Mouse (Mus musculus): ENCODE results near the gene Samd10. TPM values are rescaled to one million over a fixed set of nuclear protein-coding genes. Genes with fewer than 3 reads are reported as not detected.

Gene Samd10
- polyA plus RNA-seq, 1 experiment from 2014 or later, result 176 TPM

GRCm38 (mm10) chr2:181571941-181572670, 26.9 kb downstream of the Samd10 start:
- Histone ChIP-seq H3K4me1 (replicated peaks) (peaks cover 1% of the 10 kb centered on the region; the same call in 1 of the 2 replicates), H3K27me3 (no peaks in the 10 kb centered on the region), H3K4me3 (replicated peaks) (no peak overlapping the region), H3K9me3 (no peaks in the 10 kb centered on the region), H3K27ac (no peak overlapping the region), H3K36me3 (peaks cover 39% of the 10 kb centered on the region), H3K9ac (replicated peaks) (no peak overlapping the region), H3K4me2 (replicated peaks) (no peak overlapping the region)
- 91% methylated on average over 11 of the region's 11 CpGs for WGBS
- ATAC-seq, result no peak

DNA sequence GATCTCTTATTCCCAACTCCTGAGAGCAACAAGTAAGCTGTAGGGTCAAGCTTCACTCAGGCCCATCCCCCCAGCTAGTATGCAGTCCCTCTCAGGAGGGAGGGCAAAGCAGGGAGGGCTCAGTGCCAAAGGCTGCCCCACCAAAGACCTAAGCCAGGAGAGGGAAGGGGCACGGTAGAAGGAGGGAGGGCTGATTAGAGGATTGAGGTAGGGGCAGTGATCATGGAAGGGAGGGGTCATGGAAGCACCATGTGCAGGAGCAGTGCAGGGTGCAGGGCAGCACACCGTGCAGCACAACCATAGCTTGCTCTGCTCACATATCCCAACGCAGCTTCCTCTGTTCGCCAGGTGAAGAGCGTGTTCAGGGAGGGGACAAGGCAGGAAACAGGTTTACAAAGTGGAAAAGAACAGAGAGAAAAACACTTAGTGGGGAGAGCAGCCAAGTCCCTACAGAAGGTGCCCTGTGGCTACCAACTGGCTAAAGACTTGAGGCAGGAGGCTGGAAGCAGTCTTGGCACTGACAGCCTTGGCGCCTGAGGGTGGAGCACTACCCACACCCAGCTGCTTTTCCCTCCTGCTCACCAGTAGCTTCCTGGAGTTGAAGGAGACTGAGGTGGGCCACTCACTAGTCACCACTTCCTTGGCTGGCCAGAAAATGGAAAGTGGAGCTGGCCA, 28.0 kb downstream of the Samd10 start:
- Histone ChIP-seq H3K36me3 (peaks cover 39% of the 10 kb centered on the region), H3K4me3 (replicated peaks) (no peak overlapping the region), H3K4me1 (replicated peaks) (no peaks in the 10 kb centered on the region), H3K9me3 (0 out of 2 replicates have a peak, but pooled peaks cover under 1% of the 10 kb centered on the region), H3K27ac (no peak overlapping the region), H3K27me3 (no peaks in the 10 kb centered on the region), H3K9ac (replicated peaks) (no peak overlapping the region), H3K4me2 (replicated peaks) (no peak overlapping the region)
- WGBS, result 73% methylated on average over 6 of the region's 6 CpGs
- no peak for ATAC-seq

DNA sequence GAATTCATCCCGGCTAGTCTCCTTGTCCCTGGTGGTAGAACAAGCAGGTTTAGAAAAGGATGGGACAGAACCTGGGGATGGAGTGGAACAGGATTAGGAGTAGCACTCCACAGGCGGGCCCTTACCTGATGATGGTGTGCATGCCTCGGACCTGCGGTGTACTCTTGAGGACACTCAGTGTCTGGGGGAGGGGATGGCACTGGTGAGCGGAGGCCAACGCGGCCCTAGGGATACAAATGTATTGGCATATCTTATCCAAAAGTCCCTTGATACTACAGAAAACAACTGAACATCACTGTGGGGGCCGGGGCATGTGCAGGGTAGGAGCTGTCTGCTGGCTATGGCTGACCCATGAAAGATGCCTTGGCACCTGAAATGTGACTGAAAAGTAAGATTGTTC, 28.6 kb downstream of the Samd10 start:
- WGBS, result 93% methylated on average over 8 of the region's 8 CpGs
- H3K27me3 ChIP-seq, result no peaks in the 10 kb centered on the region
- H3K36me3 ChIP-seq, result peaks cover 39% of the 10 kb centered on the region
- ATAC-seq, result no peak
- no peaks in the 10 kb centered on the region for H3K4me1 ChIP-seq (replicated peaks)
- no peak overlapping the region for H3K9ac ChIP-seq (replicated peaks)
- no peak overlapping the region for H3K4me2 ChIP-seq (replicated peaks)
- 0 out of 2 replicates have a peak, but pooled peaks cover 6% of the 10 kb centered on the region for H3K9me3 ChIP-seq
- H3K27ac ChIP-seq, result no peak overlapping the region
- no peak overlapping the region for H3K4me3 ChIP-seq (replicated peaks)

- no peak overlapping the region for H3K9ac ChIP-seq (replicated peaks)
- 95% methylated on average over 10 of the region's 10 CpGs for WGBS
- ATAC-seq, result 0 out of 2 replicates have a peak, but pooled peaks have one; percentile 40
- no peaks in the 10 kb centered on the region for H3K4me1 ChIP-seq (replicated peaks)
- peaks cover 38% of the 10 kb centered on the region for H3K36me3 ChIP-seq
- 0 out of 2 replicates have a peak, but pooled peaks cover 6% of the 10 kb centered on the region for H3K9me3 ChIP-seq
- no peak overlapping the region for H3K27ac ChIP-seq
- H3K27me3 ChIP-seq, result no peaks in the 10 kb centered on the region
- H3K4me2 ChIP-seq (replicated peaks), result no peak overlapping the region
- no peak overlapping the region for H3K4me3 ChIP-seq (replicated peaks)
These were observed 29.2 kb downstream of the Samd10 start for GRCm38 (mm10) chr2:181569856-181570255.

- Histone ChIP-seq H3K9ac (replicated peaks) (no peak overlapping the region), H3K4me1 (replicated peaks) (no peaks in the 10 kb centered on the region), H3K27ac (no peak overlapping the region), H3K36me3 (peaks cover 24% of the 10 kb centered on the region), H3K27me3 (no peaks in the 10 kb centered on the region), H3K9me3 (0 out of 2 replicates have a peak, but pooled peaks cover 6% of the 10 kb centered on the region), H3K4me2 (replicated peaks) (no peak overlapping the region), H3K4me3 (replicated peaks) (no peak overlapping the region)
- no peak for ATAC-seq
- WGBS, result 81% methylated on average over 7 of the region's 7 CpGs
These were observed 30.6 kb downstream of the Samd10 start for GRCm38 (mm10) chr2:181568272-181569008.

- no peak for ATAC-seq
- Histone ChIP-seq H3K4me1 (replicated peaks) (no peaks in the 10 kb centered on the region), H3K36me3 (peaks cover 14% of the 10 kb centered on the region), H3K9ac (replicated peaks) (no peak overlapping the region), H3K27me3 (no peaks in the 10 kb centered on the region), H3K4me2 (replicated peaks) (no peak overlapping the region), H3K4me3 (replicated peaks) (no peak overlapping the region), H3K9me3 (0 out of 2 replicates have a peak, but pooled peaks cover 6% of the 10 kb centered on the region), H3K27ac (no peak overlapping the region)
- WGBS, result 85% methylated on average over 3 of the region's 3 CpGs
These were observed 31.7 kb downstream of the Samd10 start for GRCm38 (mm10) chr2:181567338-181567737.

DNA sequence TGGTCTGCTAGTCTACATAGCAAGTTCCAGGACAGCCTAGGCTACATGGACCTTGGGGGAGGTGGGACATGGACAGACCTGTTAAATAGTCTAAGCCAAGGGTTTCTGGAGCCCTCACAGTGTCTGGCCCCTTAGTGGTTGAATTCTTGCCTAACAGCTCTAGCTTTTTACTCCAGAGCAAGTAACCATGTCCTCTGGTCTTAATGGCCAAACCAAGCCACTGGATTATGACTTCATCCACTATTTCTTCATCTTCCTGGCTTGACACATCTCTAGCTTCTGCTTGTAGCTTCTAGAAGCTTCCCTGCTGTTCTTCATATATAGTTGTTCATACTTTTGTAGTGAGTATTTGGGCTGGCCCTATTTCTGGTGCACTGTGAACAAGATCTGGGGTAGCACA, 45.2 kb downstream of the Samd10 start:
- Histone ChIP-seq H3K9ac (replicated peaks) (no peak overlapping the region), H3K27me3 (no peaks in the 10 kb centered on the region), H3K36me3 (peaks cover 54% of the 10 kb centered on the region), H3K4me3 (replicated peaks) (no peak overlapping the region), H3K4me2 (replicated peaks) (no peak overlapping the region), H3K4me1 (replicated peaks) (no peaks in the 10 kb centered on the region), H3K27ac (no peak overlapping the region), H3K9me3 (no peaks in the 10 kb centered on the region)
- ATAC-seq, result no peak

DNA sequence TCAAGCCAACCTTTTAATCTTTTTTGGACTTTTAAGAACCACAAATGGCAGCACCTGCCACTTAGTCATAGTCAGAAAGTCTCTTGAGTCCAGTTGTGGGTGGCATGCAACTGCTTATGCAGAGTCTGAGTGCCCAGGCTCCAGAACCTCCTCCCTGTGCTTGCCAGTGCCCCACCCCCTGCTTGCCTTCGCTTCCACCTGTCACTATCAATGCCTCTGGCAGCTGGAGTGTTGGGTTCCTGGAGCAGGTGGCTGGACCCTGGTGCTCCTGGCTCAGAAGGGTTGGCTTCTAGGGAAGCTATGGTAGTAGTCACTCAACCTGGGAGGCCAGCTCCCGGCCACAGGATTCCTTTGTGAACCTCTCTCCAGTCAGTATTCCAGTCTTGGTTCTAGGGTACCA, 48.8 kb downstream of the Samd10 start:
- no peak for ATAC-seq
- peaks cover 84% of the 10 kb centered on the region for H3K36me3 ChIP-seq

GRCm38 (mm10) chr2:181548682-181549081, 50.3 kb downstream of the Samd10 start:
- Histone ChIP-seq H3K9me3 (no peaks in the 10 kb centered on the region), H3K27me3 (no peaks in the 10 kb centered on the region), H3K27ac (no peak overlapping the region), H3K9ac (replicated peaks) (no peak overlapping the region), H3K4me1 (replicated peaks) (no peaks in the 10 kb centered on the region), H3K4me2 (replicated peaks) (no peak overlapping the region), H3K4me3 (replicated peaks) (no peak overlapping the region), H3K36me3 (peaks cover 78% of the 10 kb centered on the region)
- no peak for ATAC-seq
- 95% methylated on average over 5 of the region's 5 CpGs for WGBS

More for the DNA sequence above, 48.8 kb downstream of the Samd10 start:
- H3K4me1 ChIP-seq (replicated peaks), result no peaks in the 10 kb centered on the region
- no peak overlapping the region for H3K9ac ChIP-seq (replicated peaks)
- no peaks in the 10 kb centered on the region for H3K9me3 ChIP-seq
- WGBS, result 92% methylated on average over 2 of the region's 2 CpGs
- H3K27me3 ChIP-seq, result no peaks in the 10 kb centered on the region
- no peak overlapping the region for H3K4me2 ChIP-seq (replicated peaks)
- no peak overlapping the region for H3K4me3 ChIP-seq (replicated peaks)
- H3K27ac ChIP-seq, result no peak overlapping the region

- 79% methylated on average over 1 of the region's 1 CpGs for WGBS
- Histone ChIP-seq H3K4me2 (replicated peaks) (no peak overlapping the region), H3K9ac (replicated peaks) (no peak overlapping the region), H3K4me1 (replicated peaks) (no peaks in the 10 kb centered on the region), H3K27me3 (no peaks in the 10 kb centered on the region), H3K36me3 (peaks cover 74% of the 10 kb centered on the region), H3K9me3 (no peaks in the 10 kb centered on the region), H3K4me3 (replicated peaks) (no peak overlapping the region), H3K27ac (no peak overlapping the region)
- ATAC-seq, result no peak
These were observed 50.8 kb downstream of the Samd10 start for GRCm38 (mm10) chr2:181548227-181548626.

DNA sequence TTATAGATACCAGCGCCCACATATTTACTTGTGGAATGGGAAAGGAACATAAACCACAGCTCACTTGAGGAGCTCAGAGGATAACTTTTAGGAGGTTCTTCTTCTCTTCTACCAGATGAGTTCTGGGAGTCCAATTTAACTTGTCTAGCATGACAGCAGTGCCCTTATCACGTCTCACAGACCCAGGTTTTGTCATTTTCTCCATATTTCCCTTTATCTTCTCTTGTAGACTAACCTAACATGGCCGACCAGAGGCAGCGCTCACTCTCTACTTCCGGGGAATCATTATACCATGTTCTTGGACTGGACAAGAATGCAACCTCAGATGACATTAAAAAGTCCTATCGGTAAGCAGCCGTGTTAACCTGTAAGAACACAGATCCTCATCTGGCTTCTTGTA, 52.9 kb downstream of the Samd10 start:
- 95% methylated on average over 7 of the region's 7 CpGs for WGBS
- H3K9me3 ChIP-seq, result no peaks in the 10 kb centered on the region
- H3K9ac ChIP-seq (replicated peaks), result no peak overlapping the region
- H3K4me2 ChIP-seq (replicated peaks), result no peak overlapping the region
- ATAC-seq, result no peak
- peaks cover 54% of the 10 kb centered on the region for H3K36me3 ChIP-seq
- H3K27me3 ChIP-seq, result no peaks in the 10 kb centered on the region
- H3K4me1 ChIP-seq (replicated peaks), result no peaks in the 10 kb centered on the region
- H3K27ac ChIP-seq, result no peak overlapping the region
- no peak overlapping the region for H3K4me3 ChIP-seq (replicated peaks)
